Mouse (Mus musculus): ENCODE results near the gene Nfkbie. TPM values are rescaled to one million over a fixed set of nuclear protein-coding genes. Genes with fewer than 3 reads are reported as not detected.

Nfkbie gene
- polyA plus RNA-seq, 1 experiment from 2014 or later: 7.8 TPM

DNA sequence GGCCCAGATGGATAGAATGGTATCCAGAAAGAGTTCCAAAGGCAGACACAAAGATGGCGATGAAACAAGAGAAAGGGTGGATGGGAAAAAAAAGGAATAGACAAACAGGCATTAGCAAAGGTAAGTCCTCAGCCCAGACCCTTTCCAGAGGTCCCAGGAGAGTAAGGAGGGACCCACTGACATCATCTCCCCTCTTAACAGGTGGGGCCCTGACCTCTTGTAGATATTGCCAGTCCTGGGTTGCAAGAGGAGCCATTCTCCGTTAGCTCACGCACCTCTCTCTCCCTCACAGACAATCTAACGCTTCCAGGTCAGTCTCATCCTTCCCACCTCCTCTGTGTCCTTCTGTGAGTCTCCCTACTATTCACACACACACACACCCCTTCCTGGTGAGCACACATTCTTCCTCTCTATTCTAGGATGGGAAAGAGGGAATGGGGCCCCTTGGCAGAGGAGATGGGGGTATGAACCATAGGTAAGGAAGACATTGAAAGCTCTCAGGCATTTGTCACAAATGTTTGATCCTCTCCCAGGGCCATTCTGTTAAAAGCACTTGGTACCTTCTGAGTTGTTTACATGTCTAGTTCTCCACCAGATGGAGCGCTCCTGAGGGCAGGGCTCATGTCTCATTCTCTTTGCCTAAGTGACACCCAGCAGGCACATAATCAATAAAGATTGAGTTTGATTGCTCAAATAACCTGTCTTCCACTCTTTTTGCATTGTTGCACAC is 7.9 kb upstream of the Nfkbie start:
- Histone ChIP-seq H3K27me3 (ENCODE audit: control insufficient read depth, insufficient read depth, low read length) (peaks cover 53% of the 10 kb centered on the region), H3K36me3 (ENCODE audit: control insufficient read depth, insufficient read depth, low read length) (no peaks in the 10 kb centered on the region; the same call in 1 of the 2 replicates), H3K9me3 (ENCODE audit: control insufficient read depth, low read length) (no peaks in the 10 kb centered on the region), H3K4me1 (ENCODE audit: control insufficient read depth, insufficient read depth, low read length) (peaks cover 37% of the 10 kb centered on the region), H3K4me2 (no peak overlapping the region), H3K4me3 (ENCODE audit: low read depth, low read length) (no peak overlapping the region), H3K27ac (ENCODE audit: low read depth, low read length) (no peak overlapping the region), H3K9ac (ENCODE audit: low read length) (no peak overlapping the region)
- 78% methylated on average over 5 of the region's 5 CpGs for WGBS
- DNase-seq (ENCODE audit: low spot score, missing footprints) (no peak), ATAC-seq (ENCODE audit: low FRiP score) (no peak)

DNA sequence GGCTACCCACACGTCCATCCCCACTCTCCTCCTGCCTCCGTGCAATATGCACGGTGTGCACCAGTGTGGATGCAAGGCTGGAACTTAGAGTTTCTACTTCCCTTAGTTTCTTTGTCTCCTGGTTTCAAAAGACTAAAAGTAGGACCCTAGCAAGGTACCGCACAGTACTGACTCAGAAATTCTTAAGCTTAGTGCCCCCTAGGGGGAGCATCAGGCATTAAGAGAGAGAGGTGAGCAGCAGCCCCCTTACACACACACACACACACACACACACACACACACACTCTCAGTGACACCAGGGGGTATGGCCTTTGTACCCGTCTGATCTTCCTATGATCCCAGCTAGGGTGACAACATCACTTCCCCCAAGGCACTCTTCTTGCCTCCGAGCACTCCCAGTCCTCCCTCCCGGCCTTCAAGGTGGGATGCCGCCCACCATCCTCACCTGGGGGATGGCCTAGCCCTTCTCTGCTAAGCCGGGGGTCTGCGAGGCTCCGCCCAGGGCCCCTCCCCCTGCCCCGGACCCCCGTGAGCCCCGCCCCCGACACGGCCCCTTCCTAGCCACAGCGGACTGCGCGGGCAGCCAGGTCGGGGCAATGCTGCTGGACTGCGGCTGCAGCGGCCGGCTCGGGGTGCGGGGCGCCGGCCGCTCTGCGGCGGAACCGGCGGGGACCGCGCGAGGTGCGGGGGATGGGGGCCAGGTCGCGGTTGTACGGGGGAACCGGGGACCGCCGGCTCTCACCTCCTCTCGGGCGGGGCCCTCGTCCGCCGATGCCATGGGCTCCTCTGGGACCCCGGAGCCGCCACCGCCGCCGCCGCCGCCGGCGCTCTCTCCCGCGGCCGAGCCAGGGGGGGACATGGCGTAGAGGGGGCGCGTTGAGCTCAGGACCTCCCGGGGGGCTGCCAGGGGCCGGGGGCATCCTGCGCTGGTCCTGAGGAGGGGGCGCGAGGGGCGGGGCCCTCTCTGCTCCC is 6.7 kb upstream of the Nfkbie start:
- WGBS: 3% methylated on average over 39 of the region's 68 CpGs

DNA sequence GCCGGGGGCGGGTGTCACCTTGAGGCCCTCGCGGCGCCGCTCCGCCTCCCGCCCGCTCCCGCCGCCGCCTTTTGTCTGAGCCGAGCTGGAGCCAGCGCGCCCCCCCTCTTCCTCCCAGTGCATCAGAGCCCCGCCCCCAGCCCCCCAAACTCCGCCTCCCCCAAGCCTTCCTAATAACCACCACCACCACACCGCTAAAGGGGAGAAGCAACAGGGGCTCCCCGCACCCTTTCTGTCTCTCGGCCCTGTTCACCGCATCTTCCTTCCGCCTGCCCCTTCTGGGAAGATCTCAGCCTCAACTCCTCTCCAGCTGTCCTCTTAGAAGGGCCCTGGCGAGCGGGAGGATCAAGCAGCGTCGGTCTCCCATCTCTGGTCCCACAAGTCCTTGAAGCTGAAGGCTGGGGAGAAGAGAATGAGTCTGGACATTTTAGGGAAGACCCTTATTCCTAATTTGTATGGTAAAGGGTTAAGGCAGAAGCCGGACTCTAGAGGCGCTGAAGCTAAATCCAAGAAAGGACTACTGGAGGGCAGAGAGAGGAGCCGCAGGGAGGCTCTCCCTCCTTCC is 5.8 kb upstream of the Nfkbie start, which contains the start of gene Tmem151b:
Gene Tmem151b (minus strand): TSS at position 61 of the 565 bp plus-strand sequence.
- H3K36me3 ChIP-seq (ENCODE audit: control insufficient read depth, insufficient read depth, low read length): no peaks in the 10 kb centered on the region; the same call in 1 of the 2 replicates
- peak within 1 kb of the TSS; percentile 91 for H3K4me3 ChIP-seq (ENCODE audit: low read depth, low read length)
- H3K4me1 ChIP-seq (ENCODE audit: control insufficient read depth, insufficient read depth, low read length): peaks cover 30% of the 10 kb centered on the region
- peak within 1 kb of the TSS; percentile 88 for H3K27ac ChIP-seq (ENCODE audit: low read depth, low read length)
- ATAC-seq (ENCODE audit: low FRiP score): peak; percentile 45; the same call in 1 of the 2 replicates
- H3K4me2 ChIP-seq: peak within 1 kb of the TSS; percentile 78
- peaks cover 36% of the 10 kb centered on the region for H3K27me3 ChIP-seq (ENCODE audit: control insufficient read depth, insufficient read depth, low read length)
- no peaks in the 10 kb centered on the region for H3K9me3 ChIP-seq (ENCODE audit: control insufficient read depth, low read length)
- H3K9ac ChIP-seq (ENCODE audit: low read length): peak within 1 kb of the TSS; percentile 98
- DNase-seq (ENCODE audit: low spot score, missing footprints): peak; percentile 97
- 0% methylated on average over 14 of the region's 29 CpGs for WGBS

More for the DNA sequence above, 6.7 kb upstream of the Nfkbie start:
- Histone ChIP-seq H3K36me3 (ENCODE audit: control insufficient read depth, insufficient read depth, low read length) (no peaks in the 10 kb centered on the region; the same call in 1 of the 2 replicates), H3K4me3 (ENCODE audit: low read depth, low read length) (peak overlapping the region; percentile 91), H3K9ac (ENCODE audit: low read length) (peak overlapping the region; percentile 98), H3K4me2 (peak overlapping the region; percentile 78), H3K27me3 (ENCODE audit: control insufficient read depth, insufficient read depth, low read length) (peaks cover 44% of the 10 kb centered on the region), H3K27ac (ENCODE audit: low read depth, low read length) (peak overlapping the region; percentile 88), H3K9me3 (ENCODE audit: control insufficient read depth, low read length) (no peaks in the 10 kb centered on the region), H3K4me1 (ENCODE audit: control insufficient read depth, insufficient read depth, low read length) (peaks cover 37% of the 10 kb centered on the region)
- ATAC-seq (ENCODE audit: low FRiP score) (peak; percentile 65), DNase-seq (ENCODE audit: low spot score, missing footprints) (peak; percentile 96)

DNA sequence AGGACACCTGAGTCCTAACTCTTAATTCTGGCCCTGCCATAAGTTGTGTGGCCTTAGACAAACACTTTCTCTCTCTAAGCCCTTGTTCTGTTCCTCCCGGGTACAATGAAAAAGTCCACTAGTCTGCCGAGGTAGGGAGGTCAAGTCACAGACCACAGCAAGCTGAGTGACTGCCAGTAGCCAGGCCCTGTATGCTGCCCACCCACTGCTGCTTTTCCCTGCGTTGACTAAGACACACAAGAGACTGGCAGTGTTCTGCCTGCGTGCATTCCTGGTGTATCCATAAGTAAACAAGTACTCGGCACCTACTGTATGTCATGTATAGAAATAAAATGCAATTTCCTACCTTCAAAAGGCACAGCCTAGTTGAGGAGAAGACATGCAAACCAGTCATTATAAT is 5.2 kb upstream of the Nfkbie start:
- Histone ChIP-seq H3K4me1 (ENCODE audit: control insufficient read depth, insufficient read depth, low read length) (peaks cover 24% of the 10 kb centered on the region), H3K9ac (ENCODE audit: low read length) (peak overlapping the region; percentile 98), H3K4me3 (ENCODE audit: low read depth, low read length) (peak overlapping the region; percentile 91; the same call in 1 of the 2 replicates), H3K27ac (ENCODE audit: low read depth, low read length) (no peak overlapping the region), H3K27me3 (ENCODE audit: control insufficient read depth, insufficient read depth, low read length) (peaks cover 30% of the 10 kb centered on the region), H3K4me2 (peak overlapping the region; percentile 78), H3K9me3 (ENCODE audit: control insufficient read depth, low read length) (no peaks in the 10 kb centered on the region), H3K36me3 (ENCODE audit: control insufficient read depth, insufficient read depth, low read length) (no peaks in the 10 kb centered on the region; the same call in 1 of the 2 replicates)
- 38% methylated on average over 5 of the region's 5 CpGs for WGBS
- ATAC-seq (ENCODE audit: low FRiP score) (no peak), DNase-seq (ENCODE audit: low spot score, missing footprints) (no peak)

DNA sequence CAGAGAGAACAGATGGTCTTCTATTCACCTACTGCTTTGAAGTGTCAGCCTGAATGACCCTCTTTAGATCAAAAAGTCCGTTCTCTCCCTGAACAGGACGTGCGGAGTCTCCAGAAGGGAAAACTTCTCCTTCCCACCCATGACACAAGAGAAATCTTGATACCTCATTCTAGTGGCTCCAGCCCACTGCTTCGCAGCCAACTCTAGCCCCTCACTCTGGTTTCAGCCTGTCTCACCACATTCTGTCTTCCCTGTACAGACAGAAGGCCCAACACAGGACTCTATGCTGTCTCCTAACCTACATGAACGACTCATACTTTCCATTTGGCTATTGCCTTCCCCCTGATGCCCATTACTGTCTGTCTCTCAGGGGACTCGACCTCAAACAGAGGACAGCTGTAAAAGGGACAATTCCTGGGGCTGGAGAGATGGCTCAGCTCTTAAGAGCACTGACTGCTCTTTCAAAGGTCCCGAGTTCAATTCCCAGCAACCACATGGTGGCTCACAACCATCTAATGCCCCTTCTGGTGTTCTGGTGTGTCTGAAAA is 4.2 kb upstream of the Nfkbie start:
- DNase-seq (ENCODE audit: low spot score, missing footprints) (no peak), ATAC-seq (ENCODE audit: low FRiP score) (no peak)
- no peak overlapping the region for H3K4me3 ChIP-seq (ENCODE audit: low read depth, low read length)
- H3K27me3 ChIP-seq (ENCODE audit: control insufficient read depth, insufficient read depth, low read length): peaks cover 20% of the 10 kb centered on the region
- H3K27ac ChIP-seq (ENCODE audit: low read depth, low read length): no peak overlapping the region
- H3K9me3 ChIP-seq (ENCODE audit: control insufficient read depth, low read length): no peaks in the 10 kb centered on the region
- H3K4me2 ChIP-seq: no peak overlapping the region
- 47% methylated on average over 7 of the region's 7 CpGs for WGBS
- H3K9ac ChIP-seq (ENCODE audit: low read length): no peak overlapping the region
- H3K36me3 ChIP-seq (ENCODE audit: control insufficient read depth, insufficient read depth, low read length): no peaks in the 10 kb centered on the region; the same call in 1 of the 2 replicates
- H3K4me1 ChIP-seq (ENCODE audit: control insufficient read depth, insufficient read depth, low read length): peaks cover 20% of the 10 kb centered on the region

DNA sequence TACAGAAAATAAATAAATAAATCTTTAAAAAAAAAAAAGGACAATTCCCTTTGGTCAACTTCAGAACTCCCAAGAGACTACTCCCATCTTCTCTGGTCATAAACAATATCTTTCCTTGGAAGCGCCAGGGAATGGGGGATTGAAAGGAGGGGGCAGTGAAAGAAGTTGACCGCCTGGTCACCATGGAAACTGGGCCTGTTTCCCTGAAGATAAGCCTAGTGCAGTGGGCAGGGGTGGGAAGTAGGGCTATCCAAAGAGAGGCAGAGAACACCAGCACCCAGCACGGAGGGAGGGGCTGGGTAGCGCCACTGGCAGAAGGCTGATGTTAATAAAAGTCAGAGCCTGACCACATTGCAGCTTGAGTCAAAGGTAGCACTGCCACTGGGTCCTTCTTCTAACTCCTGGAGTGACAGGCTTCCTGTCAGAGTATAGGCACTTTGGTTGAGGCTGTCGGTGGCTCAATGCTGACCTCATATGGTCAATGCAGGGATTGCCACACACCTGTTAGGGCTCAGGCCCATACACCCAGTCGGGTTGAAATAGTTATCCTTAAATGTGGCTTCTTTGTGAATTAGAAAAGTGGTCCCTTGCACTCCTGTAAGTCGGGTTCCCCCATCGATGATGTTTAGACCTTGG is 3.6 kb upstream of the Nfkbie start:
- Histone ChIP-seq H3K9me3 (ENCODE audit: control insufficient read depth, low read length) (no peaks in the 10 kb centered on the region), H3K4me3 (ENCODE audit: low read depth, low read length) (no peak overlapping the region), H3K9ac (ENCODE audit: low read length) (no peak overlapping the region), H3K4me2 (no peak overlapping the region), H3K27ac (ENCODE audit: low read depth, low read length) (no peak overlapping the region), H3K36me3 (ENCODE audit: control insufficient read depth, insufficient read depth, low read length) (no peaks in the 10 kb centered on the region), H3K27me3 (ENCODE audit: control insufficient read depth, insufficient read depth, low read length) (peaks cover 20% of the 10 kb centered on the region), H3K4me1 (ENCODE audit: control insufficient read depth, insufficient read depth, low read length) (peaks cover 21% of the 10 kb centered on the region)
- 4% methylated on average over 8 of the region's 8 CpGs for WGBS
- peak; percentile 99 for DNase-seq (ENCODE audit: low spot score, missing footprints)
- ATAC-seq (ENCODE audit: low FRiP score): peak; percentile 29

DNA sequence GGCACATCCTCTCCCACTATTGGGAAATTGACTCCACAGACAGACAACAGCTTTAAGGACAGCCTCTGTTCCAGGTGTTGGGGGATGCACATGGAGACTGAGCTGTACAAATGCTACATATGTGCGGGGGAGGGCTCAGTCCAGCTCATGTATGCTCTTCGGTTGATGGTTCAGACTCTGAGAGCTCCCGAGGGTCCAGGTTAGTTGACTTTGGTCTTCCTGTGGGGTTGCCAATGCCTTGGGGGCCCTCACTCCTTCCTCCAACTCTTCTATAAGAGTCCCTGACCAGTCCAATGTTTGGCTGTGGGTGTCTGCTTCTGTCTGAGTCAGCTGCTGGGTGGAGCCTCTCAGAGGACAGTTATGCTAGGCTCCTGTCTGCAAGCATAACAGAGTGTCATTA is 2.4 kb upstream of the Nfkbie start:
- no peak for ATAC-seq (ENCODE audit: low FRiP score)
- Histone ChIP-seq H3K9me3 (ENCODE audit: control insufficient read depth, low read length) (no peaks in the 10 kb centered on the region), H3K9ac (ENCODE audit: low read length) (no peak overlapping the region), H3K27me3 (ENCODE audit: control insufficient read depth, insufficient read depth, low read length) (peaks cover 9% of the 10 kb centered on the region), H3K4me3 (ENCODE audit: low read depth, low read length) (no peak overlapping the region), H3K4me2 (no peak overlapping the region), H3K36me3 (ENCODE audit: control insufficient read depth, insufficient read depth, low read length) (no peaks in the 10 kb centered on the region), H3K27ac (ENCODE audit: low read depth, low read length) (no peak overlapping the region), H3K4me1 (ENCODE audit: control insufficient read depth, insufficient read depth, low read length) (peaks cover 21% of the 10 kb centered on the region)
- WGBS: 83% methylated on average over 3 of the region's 3 CpGs
- DNase-seq (ENCODE audit: low spot score, missing footprints): no peak

DNA sequence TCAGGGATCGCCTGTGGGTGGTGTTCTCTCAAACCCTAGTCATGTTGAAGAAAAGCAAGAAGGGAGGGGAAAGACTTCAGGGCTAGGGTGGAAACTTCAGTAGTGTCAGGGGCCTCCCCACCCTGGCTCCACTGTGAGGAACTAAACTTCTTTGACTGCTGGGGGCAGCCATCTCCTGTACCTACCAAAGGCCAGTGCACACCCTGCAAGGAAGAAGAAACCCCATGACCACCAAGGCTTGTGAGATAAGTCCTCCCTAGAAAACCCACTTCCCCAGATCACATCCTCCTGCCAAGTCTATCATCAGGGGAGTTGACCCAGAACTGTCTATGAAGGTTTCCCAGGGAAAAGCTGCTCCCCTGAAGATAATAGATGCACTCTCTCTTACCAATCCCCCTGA is 1.1 kb upstream of the Nfkbie start:
- H3K9me3 ChIP-seq (ENCODE audit: control insufficient read depth, low read length): no peaks in the 10 kb centered on the region
- DNase-seq (ENCODE audit: low spot score, missing footprints) (no peak), ATAC-seq (ENCODE audit: low FRiP score) (no peak)
- H3K27ac ChIP-seq (ENCODE audit: low read depth, low read length): no peak overlapping the region
- H3K4me2 ChIP-seq: no peak overlapping the region
- 43% methylated on average over 1 of the region's 1 CpGs for WGBS
- peaks cover 18% of the 10 kb centered on the region for H3K4me1 ChIP-seq (ENCODE audit: control insufficient read depth, insufficient read depth, low read length)
- H3K27me3 ChIP-seq (ENCODE audit: control insufficient read depth, insufficient read depth, low read length): peaks cover 7% of the 10 kb centered on the region; the same call in 1 of the 2 replicates
- H3K4me3 ChIP-seq (ENCODE audit: low read depth, low read length): no peak overlapping the region
- no peak overlapping the region for H3K9ac ChIP-seq (ENCODE audit: low read length)
- H3K36me3 ChIP-seq (ENCODE audit: control insufficient read depth, insufficient read depth, low read length): no peaks in the 10 kb centered on the region

Data from midbrain, embryonic 11.5 days (tissue).